8 mouse cellular contexts compared by ENCODE assay signal in the genomic region with DNA sequence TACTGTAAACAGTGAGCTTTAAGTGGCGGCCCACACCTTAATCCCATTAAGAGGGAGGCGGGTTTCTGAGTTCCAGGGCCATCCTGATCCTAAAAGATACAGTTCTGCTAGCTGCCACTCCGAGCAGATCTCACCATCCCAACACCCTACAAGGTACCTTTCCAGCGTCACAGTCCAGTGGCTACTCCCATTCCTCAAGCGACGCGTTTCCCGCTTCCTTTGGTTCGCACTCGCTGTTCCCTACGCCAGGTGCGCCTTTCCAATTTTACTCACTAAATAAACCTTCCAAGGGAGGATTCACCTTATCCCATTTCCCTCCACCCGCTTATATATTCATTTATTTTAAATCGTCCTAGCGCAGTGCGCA. TPM values are rescaled to one million over a fixed set of nuclear protein-coding genes. Genes with fewer than 3 reads are reported as not detected.
DNase-seq lines count a peak whose midpoint lies in the region; ATAC-seq and TF ChIP-seq lines count a peak whose summit lies in the region.

No protein-coding gene starts in this region.

- H3K27me3 ChIP-seq in heart, postnatal 0 days (ENCODE audit: control insufficient read depth, insufficient read depth, low read length) = no peaks in the 10 kb centered on the region
- H3K27me3 ChIP-seq in hindbrain, embryonic 12.5 days = no peaks in the 10 kb centered on the region
- H3K27me3 ChIP-seq in midbrain, embryonic 12.5 days = no peaks in the 10 kb centered on the region

- peak overlapping the region; percentile 80 for H3K4me2 ChIP-seq in heart, postnatal 0 days (ENCODE audit: low read depth, low read length)
- peak overlapping the region; percentile 75 for H3K4me2 ChIP-seq in hindbrain, embryonic 12.5 days (replicated peaks)
- peak overlapping the region; percentile 82 for H3K4me2 ChIP-seq in midbrain, embryonic 12.5 days (replicated peaks)

- H3K9ac ChIP-seq in heart, postnatal 0 days (replicated peaks; ENCODE audit: low read depth, low read length) = peak overlapping the region; percentile 63
- peak overlapping the region; percentile 65 for H3K9ac ChIP-seq in hindbrain, embryonic 12.5 days
- H3K9ac ChIP-seq in midbrain, embryonic 12.5 days (replicated peaks) = peak overlapping the region; percentile 64

- no peak for ATAC-seq in heart, postnatal 0 days (ENCODE audit: insufficient read depth, low read depth)
- peak; percentile 41 for ATAC-seq in hindbrain, embryonic 12.5 days (ENCODE audit: low FRiP score)
- peak; percentile 13; the same call in 1 of the 2 replicates for ATAC-seq in midbrain, embryonic 12.5 days (ENCODE audit: low FRiP score, low read depth)

- WGBS in heart, postnatal 0 days = under 1% methylated on average over 16 of the region's 16 CpGs
- under 1% methylated on average over 16 of the region's 16 CpGs for WGBS in bone marrow, adult 2 months
- WGBS in hindbrain, embryonic 12.5 days = 0% methylated on average over 16 of the region's 16 CpGs
- WGBS in midbrain, embryonic 12.5 days = under 1% methylated on average over 16 of the region's 16 CpGs

- no peak for DNase-seq in heart, postnatal 0 days (ENCODE audit: low spot score)
- no peak for DNase-seq in heart, adult 11 months
- DNase-seq in ovary, postnatal 14 days (ENCODE audit: low spot score) = no peak
- DNase-seq in thymus, postnatal 14 days = no peak
- DNase-seq in frontal cortex, adult 2 months (ENCODE audit: extremely low spot score in 1 of 2, low spot score in 1 of 2) = no peak

- no peak for TF ChIP-seq POLR2A in bone marrow, adult 2 months (IDR thresholded peaks at IDR 0.05; ENCODE audit: borderline replicate concordance, control insufficient read depth, low read depth, low read length)

- H3K36me3 ChIP-seq in heart, postnatal 0 days (replicated peaks; ENCODE audit: control insufficient read depth, insufficient read depth, low read length) = peaks cover 33% of the 10 kb centered on the region
- peaks cover 40% of the 10 kb centered on the region for H3K36me3 ChIP-seq in hindbrain, embryonic 12.5 days
- H3K36me3 ChIP-seq in midbrain, embryonic 12.5 days = peaks cover 49% of the 10 kb centered on the region

- peak overlapping the region; percentile 61 for H3K27ac ChIP-seq in heart, postnatal 0 days (ENCODE audit: low read depth)
- peak overlapping the region; percentile 47 for H3K27ac ChIP-seq in bone marrow, adult 2 months (ENCODE audit: control insufficient read depth, insufficient read depth, low read depth, low read length, poor library complexity)
- H3K27ac ChIP-seq in hindbrain, embryonic 12.5 days = peak overlapping the region; percentile 96
- peak overlapping the region; percentile 91 for H3K27ac ChIP-seq in midbrain, embryonic 12.5 days (replicated peaks)

- peak overlapping the region; percentile 58 for H3K4me3 ChIP-seq in heart, postnatal 0 days (ENCODE audit: low read depth, low read length)
- H3K4me3 ChIP-seq in bone marrow, adult 2 months (replicated peaks; ENCODE audit: control insufficient read depth, low read depth, low read length) = peak overlapping the region; percentile 86
- H3K4me3 ChIP-seq in hindbrain, embryonic 12.5 days = peak overlapping the region; percentile 69
- peak overlapping the region; percentile 69 for H3K4me3 ChIP-seq in midbrain, embryonic 12.5 days

- TF ChIP-seq CTCF in heart, postnatal 0 days (IDR thresholded peaks at IDR 0.05; ENCODE audit: low read depth) = no peak
- TF ChIP-seq CTCF in bone marrow, adult 2 months (IDR thresholded peaks at IDR 0.05; ENCODE audit: control insufficient read depth, insufficient read depth, low read length) = no peak

- H3K4me1 ChIP-seq in heart, postnatal 0 days (ENCODE audit: control insufficient read depth, insufficient read depth) = peaks cover 7% of the 10 kb centered on the region; the same call in 1 of the 2 replicates
- no peaks in the 10 kb centered on the region; the same call in 1 of the 2 replicates for H3K4me1 ChIP-seq in bone marrow, adult 2 months (ENCODE audit: control insufficient read depth, insufficient read depth, low read length)
- H3K4me1 ChIP-seq in hindbrain, embryonic 12.5 days = peaks cover 18% of the 10 kb centered on the region
- peaks cover 16% of the 10 kb centered on the region for H3K4me1 ChIP-seq in midbrain, embryonic 12.5 days

- no peak for TF ChIP-seq EP300 in heart, postnatal 0 days (IDR thresholded peaks at IDR 0.05; ENCODE audit: low read depth)

- no peaks in the 10 kb centered on the region for H3K9me3 ChIP-seq in heart, postnatal 0 days (replicated peaks; ENCODE audit: control insufficient read depth, low read length)
- no peaks in the 10 kb centered on the region for H3K9me3 ChIP-seq in hindbrain, embryonic 12.5 days (replicated peaks)
- H3K9me3 ChIP-seq in midbrain, embryonic 12.5 days = no peaks in the 10 kb centered on the region

RNA-seq across cellular contexts. Expression of gene Leng8, which starts 0.5 kb away (rescaled TPM):
- 112 and 139 TPM in 2 replicates for total RNA-seq in heart, postnatal 0 days (2014; rRNA removed; ENCODE audit: low replicate concordance)
- 12.9 and 16.0 TPM in 2 replicates for polyA plus RNA-seq in heart, postnatal 0 days (2015; fragmentation: Nextera tagmentation; extraction: Ambion mirVana)
- polyA plus RNA-seq in bone marrow, adult 2 months (2011; ENCODE audit: insufficient read depth, insufficient read length, low replicate concordance, missing spikeins) = 96.9 and 247 TPM in 2 replicates
- polyA plus RNA-seq in hindbrain, embryonic 12.5 days (2016; fragmentation: Nextera tagmentation; extraction: Ambion mirVana) = 115 and 118 TPM in 2 replicates
- 121 and 130 TPM in 2 replicates for polyA plus RNA-seq in midbrain, embryonic 12.5 days (2016; fragmentation: Nextera tagmentation; extraction: Ambion mirVana)
- 641 and 654 TPM in 2 replicates for polyA plus RNA-seq in frontal cortex, adult 2 months (2012; rRNA removed)

RNA-seq across cellular contexts. Expression of gene Leng9, which starts 13.8 kb away (rescaled TPM):
- total RNA-seq in heart, postnatal 0 days (2014; rRNA removed; ENCODE audit: low replicate concordance) = 0.27 and 3.1 TPM in 2 replicates
- 3.6 and 3.8 TPM in 2 replicates for polyA plus RNA-seq in heart, postnatal 0 days (2015; fragmentation: Nextera tagmentation; extraction: Ambion mirVana)
- 0.92 and 2.4 TPM in 2 replicates for polyA plus RNA-seq in bone marrow, adult 2 months (2011; ENCODE audit: insufficient read depth, insufficient read length, low replicate concordance, missing spikeins)
- polyA plus RNA-seq in hindbrain, embryonic 12.5 days (2016; fragmentation: Nextera tagmentation; extraction: Ambion mirVana) = 3.6 and 4.3 TPM in 2 replicates
- 2.5 and 2.7 TPM in 2 replicates for polyA plus RNA-seq in midbrain, embryonic 12.5 days (2016; fragmentation: Nextera tagmentation; extraction: Ambion mirVana)
- 7.1 and 8.0 TPM in 2 replicates for polyA plus RNA-seq in frontal cortex, adult 2 months (2012; rRNA removed)

RNA-seq across cellular contexts. Expression of gene Ttyh1, which starts 17.2 kb away (rescaled TPM):
- 4.2 and 5.0 TPM in 2 replicates for total RNA-seq in heart, postnatal 0 days (2014; rRNA removed; ENCODE audit: low replicate concordance)
- 0.45 and 1.1 TPM in 2 replicates for polyA plus RNA-seq in heart, postnatal 0 days (2015; fragmentation: Nextera tagmentation; extraction: Ambion mirVana)
- 5.3 TPM in 1 of 2 replicates, not detected in the other for polyA plus RNA-seq in bone marrow, adult 2 months (2011; ENCODE audit: insufficient read depth, insufficient read length, low replicate concordance, missing spikeins)
- polyA plus RNA-seq in hindbrain, embryonic 12.5 days (2016; fragmentation: Nextera tagmentation; extraction: Ambion mirVana) = 108 and 110 TPM in 2 replicates
- polyA plus RNA-seq in midbrain, embryonic 12.5 days (2016; fragmentation: Nextera tagmentation; extraction: Ambion mirVana) = 79.8 and 87.2 TPM in 2 replicates
- polyA plus RNA-seq in frontal cortex, adult 2 months (2012; rRNA removed) = 712 and 743 TPM in 2 replicates

RNA-seq across cellular contexts. Expression of gene Cdc42ep5, which starts 28.3 kb away (rescaled TPM):
- 34.0 and 37.4 TPM in 2 replicates for total RNA-seq in heart, postnatal 0 days (2014; rRNA removed; ENCODE audit: low replicate concordance)
- 21.0 and 25.0 TPM in 2 replicates for polyA plus RNA-seq in heart, postnatal 0 days (2015; fragmentation: Nextera tagmentation; extraction: Ambion mirVana)
- 3.2 and 4.0 TPM in 2 replicates for polyA plus RNA-seq in bone marrow, adult 2 months (2011; ENCODE audit: insufficient read depth, insufficient read length, low replicate concordance, missing spikeins)
- polyA plus RNA-seq in hindbrain, embryonic 12.5 days (2016; fragmentation: Nextera tagmentation; extraction: Ambion mirVana) = 24.2 and 25.7 TPM in 2 replicates
- polyA plus RNA-seq in midbrain, embryonic 12.5 days (2016; fragmentation: Nextera tagmentation; extraction: Ambion mirVana) = 13.2 and 17.7 TPM in 2 replicates
- 3.5 and 3.9 TPM in 2 replicates for polyA plus RNA-seq in frontal cortex, adult 2 months (2012; rRNA removed)

Comparison
In these comparisons a context has a peak if more than half of its experiments do, and no peak if none do; other contexts are left out.
1. RNA of gene Ttyh1, which starts 17.2 kb away (polyA plus RNA-seq): 712 to 743 TPM in frontal cortex, adult 2 months, 108 to 110 TPM in hindbrain, embryonic 12.5 days and 79.8 to 87.2 TPM in midbrain, embryonic 12.5 days; 5.3 TPM in bone marrow, adult 2 months and 0.45 to 1.1 TPM in heart, postnatal 0 days; every median in the first group is over 10 times any median in the second.
2. Peak in every context shown above with its lines, with median percentiles within 50 percentile points of each other: H3K27ac ChIP-seq, H3K4me2 ChIP-seq, H3K4me3 ChIP-seq and H3K9ac ChIP-seq.